Mouse (Mus musculus) heart, embryonic 11.5 days (tissue): ENCODE results near the gene Prokr1. TPM values are rescaled to one million over a fixed set of nuclear protein-coding genes. Genes with fewer than 3 reads are reported as not detected.
"Not testable (repeated sequence)": the region's sequence is repeated elsewhere in the genome, so short reads cannot be mapped to it uniquely, and the experiment has no call there.

Experiments used
- ATAC-seq: fragments of 200-750 bp; cut with Nextera tagmentation; replicated peaks from 2 replicates; pipeline ENCODE4 v1.8.0; 2017; ENCODE audit warnings: moderate library complexity; ENCODE audit not compliant: insufficient number of reproducible peaks, low FRiP score, low TSS enrichment
- H3K27ac ChIP-seq: fragments of 300-500 bp; sonication (generic); 2 replicates; pipeline ENCODE4 v1.5.1; 2014; ENCODE audit warnings: mild to moderate bottlenecking, low read depth, low read length
- H3K27me3 ChIP-seq: fragments of 300-500 bp; sonication (generic); 2 replicates; pipeline ENCODE4 v1.6.1; 2014; ENCODE audit warnings: mild to moderate bottlenecking, low read length, mixed read lengths; ENCODE audit not compliant: control insufficient read depth, insufficient read depth
- H3K36me3 ChIP-seq: fragments of 300-500 bp; sonication (generic); 2 replicates; pipeline ENCODE4 v1.6.1; 2014; ENCODE audit warnings: mild to moderate bottlenecking, low read length, moderate library complexity, mixed read lengths; ENCODE audit not compliant: control insufficient read depth, insufficient read depth
- H3K4me1 ChIP-seq: fragments of 300-500 bp; sonication (generic); 2 replicates; pipeline ENCODE4 v1.6.1; 2014; ENCODE audit warnings: low read length; ENCODE audit not compliant: control insufficient read depth, insufficient read depth
- H3K4me2 ChIP-seq: fragments of 300-500 bp; sonication (generic); 2 replicates; pipeline ENCODE4 v1.6.1; 2014; ENCODE audit warnings: mild to moderate bottlenecking, moderate library complexity
- H3K4me3 ChIP-seq: fragments of 300-500 bp; sonication (generic); 2 replicates; pipeline ENCODE4 v1.5.1; 2014; ENCODE audit warnings: low read depth, low read length
- H3K9ac ChIP-seq: fragments of 300-500 bp; sonication (generic); 2 replicates; pipeline ENCODE4 v1.6.1; 2014; ENCODE audit warnings: mild to moderate bottlenecking, low read depth, low read length, moderate library complexity
- H3K9me3 ChIP-seq: fragments of 300-500 bp; sonication (generic); replicated peaks from 2 replicates; pipeline ENCODE4 v1.6.1; 2016; ENCODE audit warnings: low read length; ENCODE audit not compliant: control insufficient read depth
- WGBS: fragments of 180-500 bp; shearing (Covaris S2); extraction: QIAGEN DNeasy Blood & Tissue Kit; methylation state at CpG from one replicate; pipeline ENCODE4 v1.1.7; 2014; ENCODE audit not compliant: insufficient replicate concordance; 5-methylcytosine and 5-hydroxymethylcytosine counted together
- polyA plus RNA-seq: library from polyadenylated mRNA; unstranded; fragments of >200 nt; fragmentation: Nextera tagmentation; extraction: Ambion mirVana; gene quantifications from 2 replicates; pipeline ENCODE4 v1.2.1, GENCODE M21; 2014

The Prokr1 gene
- 1.8 and 3.0 TPM in 2 replicates for polyA plus RNA-seq

DNA sequence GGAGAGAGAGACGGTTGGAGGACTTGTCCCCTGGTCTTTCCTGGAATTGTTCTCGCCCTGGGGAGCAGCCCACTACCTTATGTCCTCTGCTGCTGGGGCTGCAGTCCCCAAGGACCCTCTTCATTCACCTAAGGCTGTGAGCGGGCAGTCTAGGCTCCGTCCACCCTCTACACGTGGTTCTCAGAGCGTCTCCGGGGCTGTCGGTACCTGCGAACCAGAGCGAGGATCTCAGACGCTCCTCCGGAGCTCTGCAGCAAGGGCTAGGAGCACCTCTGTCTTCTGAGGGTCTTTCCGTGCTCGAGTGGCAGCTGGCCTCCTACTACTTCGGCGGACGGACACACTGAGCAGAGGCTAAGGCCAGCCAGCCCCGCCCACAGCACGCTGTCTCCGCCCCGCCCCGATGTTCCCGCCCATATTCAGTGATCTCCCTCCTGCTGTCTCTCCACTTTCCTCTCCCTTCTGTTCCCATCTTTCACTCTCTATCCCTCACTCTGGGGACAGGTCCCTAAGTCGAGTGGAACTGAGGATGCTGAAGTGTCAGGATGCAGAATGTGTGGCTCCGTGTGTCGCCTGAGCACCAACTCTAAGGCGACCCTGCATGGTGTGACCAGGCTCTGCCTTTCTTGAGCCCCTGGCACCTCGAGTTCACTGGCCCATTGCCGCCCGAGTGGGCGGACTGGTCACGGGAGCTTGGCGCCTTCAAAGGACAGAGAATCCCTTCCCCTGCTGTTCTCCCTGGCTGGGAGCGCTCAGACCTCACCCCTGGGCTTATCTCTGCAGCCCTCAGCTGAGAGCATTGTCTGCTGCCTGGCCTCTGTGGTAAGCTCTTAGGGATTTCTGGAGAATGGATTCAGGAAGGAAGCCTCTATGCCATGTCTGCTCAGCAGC is at the start of gene Prokr1:
Gene Prokr1, minus strand, starts transcription at position 350 of the 888 bp plus-strand sequence.
- peak within 1 kb of the TSS; percentile 64; the same call in 1 of the 2 replicates for H3K27ac ChIP-seq
- WGBS = under 1% methylated on average over 34 of the region's 34 CpGs

GRCm38 (mm10) chr6:87638134-87638660 is 47.7 kb upstream of the Prokr1 start:
- Histone ChIP-seq H3K9ac (no peak overlapping the region), H3K27me3 (no peaks in the 10 kb centered on the region), H3K36me3 (no peaks in the 10 kb centered on the region), H3K4me3 (no peak overlapping the region), H3K27ac (no peak overlapping the region), H3K4me1 (no peaks in the 10 kb centered on the region), H3K4me2 (no peak overlapping the region), H3K9me3 (no peaks in the 10 kb centered on the region)
- no peak for ATAC-seq
- WGBS = 62% methylated on average over 11 of the region's 11 CpGs

More for the DNA sequence above, at the start of gene Prokr1:
- peak within 1 kb of the TSS; percentile 57 for H3K4me3 ChIP-seq
- peak; percentile 92 for ATAC-seq
- peak within 1 kb of the TSS; percentile 91 for H3K4me2 ChIP-seq
- H3K36me3 ChIP-seq = no peaks in the 10 kb centered on the region
- peak within 1 kb of the TSS; percentile 64 for H3K9ac ChIP-seq
- no peaks in the 10 kb centered on the region for H3K9me3 ChIP-seq
- H3K4me1 ChIP-seq = peaks cover 17% of the 10 kb centered on the region; the same call in 1 of the 2 replicates
- H3K27me3 ChIP-seq = peaks cover 25% of the 10 kb centered on the region

GRCm38 (mm10) chr6:87632176-87632575 is 41.6 kb upstream of the Prokr1 start:
- Histone ChIP-seq H3K9ac (no peak overlapping the region), H3K27me3 (no peaks in the 10 kb centered on the region), H3K4me3 (no peak overlapping the region), H3K36me3 (no peaks in the 10 kb centered on the region), H3K27ac (no peak overlapping the region), H3K4me1 (no peaks in the 10 kb centered on the region), H3K9me3 (no peaks in the 10 kb centered on the region), H3K4me2 (no peak overlapping the region)
- 77% methylated on average over 4 of the region's 4 CpGs for WGBS
- ATAC-seq = no peak

- not testable (repeated sequence) for H3K27ac ChIP-seq, H3K36me3 ChIP-seq, H3K27me3 ChIP-seq, ATAC-seq, H3K4me1 ChIP-seq, H3K9me3 ChIP-seq, H3K4me3 ChIP-seq, H3K9ac ChIP-seq, H3K4me2 ChIP-seq
- 67% methylated on average over 13 of the region's 15 CpGs for WGBS
Observed at GRCm38 (mm10) chr6:87628936-87629335, 38.4 kb upstream of the Prokr1 start.

DNA sequence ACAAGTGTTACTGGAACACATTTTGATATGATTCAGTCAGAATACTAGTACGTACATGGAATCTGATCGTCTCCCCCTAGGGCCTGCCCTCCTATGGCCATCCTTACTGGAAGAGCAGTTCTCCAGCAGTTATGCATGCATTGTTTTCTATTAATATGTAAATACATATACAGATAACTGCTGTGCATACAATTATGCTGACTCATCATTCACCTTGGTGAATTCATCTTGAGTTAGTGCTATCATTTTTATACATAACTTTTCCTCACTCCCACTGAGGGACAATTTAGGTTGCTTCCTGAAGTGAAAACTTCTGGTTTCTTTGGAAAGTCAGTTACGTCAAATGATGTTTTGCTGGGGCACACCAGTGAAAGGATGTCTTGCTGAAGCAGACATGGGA is 32.6 kb upstream of the Prokr1 start:
- Histone ChIP-seq H3K9me3 (no peaks in the 10 kb centered on the region), H3K27ac (no peak overlapping the region), H3K4me1 (no peaks in the 10 kb centered on the region), H3K9ac (no peak overlapping the region), H3K4me2 (no peak overlapping the region), H3K27me3 (no peaks in the 10 kb centered on the region), H3K4me3 (no peak overlapping the region), H3K36me3 (no peaks in the 10 kb centered on the region)
- ATAC-seq = no peak
- 87% methylated on average over 3 of the region's 3 CpGs for WGBS

DNA sequence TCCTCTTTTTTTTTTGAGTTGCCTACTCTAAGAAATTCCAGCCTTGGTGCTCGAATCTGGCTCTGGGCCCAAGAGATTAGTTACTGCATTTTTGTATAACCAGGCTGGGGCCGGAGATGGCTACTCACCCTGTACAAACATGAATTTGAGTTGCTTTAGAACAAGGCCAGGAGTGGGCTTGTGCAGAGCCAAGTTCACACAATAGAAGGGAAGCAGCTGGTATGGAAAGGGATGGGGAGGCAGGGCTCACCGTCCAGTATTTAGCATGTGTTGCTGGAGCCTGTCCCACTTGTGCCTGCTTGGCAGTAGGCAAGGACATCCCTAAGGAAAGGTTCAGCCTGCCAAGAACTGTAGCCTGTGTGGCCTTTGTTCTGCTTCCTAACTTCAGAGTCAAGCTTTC is 30.7 kb upstream of the Prokr1 start:
- ATAC-seq = no peak
- 52% methylated on average over 3 of the region's 3 CpGs for WGBS
- no peak overlapping the region for H3K9ac ChIP-seq
- no peaks in the 10 kb centered on the region for H3K27me3 ChIP-seq
- no peaks in the 10 kb centered on the region for H3K9me3 ChIP-seq
- H3K4me2 ChIP-seq = no peak overlapping the region
- H3K36me3 ChIP-seq = no peaks in the 10 kb centered on the region
- no peaks in the 10 kb centered on the region for H3K4me1 ChIP-seq
- H3K27ac ChIP-seq = peak overlapping the region; percentile 42; the same call in 1 of the 2 replicates
- H3K4me3 ChIP-seq = no peak overlapping the region

GRCm38 (mm10) chr6:87618021-87618420 is 27.5 kb upstream of the Prokr1 start:
- no peaks in the 10 kb centered on the region for H3K36me3 ChIP-seq
- no peak overlapping the region for H3K9ac ChIP-seq
- no peak overlapping the region for H3K4me2 ChIP-seq
- no peaks in the 10 kb centered on the region for H3K9me3 ChIP-seq
- WGBS = 58% methylated on average over 8 of the region's 8 CpGs
- H3K27ac ChIP-seq = no peak overlapping the region
- ATAC-seq = no peak
- H3K4me3 ChIP-seq = no peak overlapping the region
- H3K4me1 ChIP-seq = no peaks in the 10 kb centered on the region
- H3K27me3 ChIP-seq = no peaks in the 10 kb centered on the region

- H3K9me3 ChIP-seq = no peaks in the 10 kb centered on the region
- H3K27me3 ChIP-seq = no peaks in the 10 kb centered on the region
- H3K27ac ChIP-seq = no peak overlapping the region
- no peak for ATAC-seq
- no peak overlapping the region for H3K4me2 ChIP-seq
- H3K9ac ChIP-seq = no peak overlapping the region
- no peak overlapping the region for H3K4me3 ChIP-seq
- WGBS = 87% methylated on average over 14 of the region's 14 CpGs
- no peaks in the 10 kb centered on the region for H3K36me3 ChIP-seq
- H3K4me1 ChIP-seq = no peaks in the 10 kb centered on the region
Observed at GRCm38 (mm10) chr6:87615696-87616083, 25.1 kb upstream of the Prokr1 start.
